Mouse (Mus musculus): Measurements from ENCODE around the gene Clhc1. TPM values are rescaled to one million over a fixed set of nuclear protein-coding genes. Genes with fewer than 3 reads are reported as not detected.
A peak's percentile ranks its signal among the peaks of the same experiment; 100 is the strongest.
"Not testable (repeated sequence)": the region's sequence is repeated elsewhere in the genome, so short reads cannot be mapped to it uniquely, and the experiment has no call there.

Clhc1 gene
- polyA plus RNA-seq (2012; rRNA removed), result 0.15 and 0.32 TPM in 2 replicates

GRCm38 (mm10) chr11:29547752-29548503 is at the start of gene Clhc1, which contains the start of gene Rps27a:
Clhc1 (plus strand) TSS chr11:29547950.
Rps27a (minus strand) TSS chr11:29548109.
- DNase-seq (ENCODE audit: low read depth), result peak; percentile 90

GRCm38 (mm10) chr11:29503948-29504893 is 43.5 kb upstream of the Clhc1 start:
- no peak for DNase-seq (ENCODE audit: low read depth)

GRCm38 (mm10) chr11:29504899-29505625 is 42.7 kb upstream of the Clhc1 start:
- no peak for DNase-seq (ENCODE audit: low read depth)

- no peak for DNase-seq (ENCODE audit: low read depth)
Measured at GRCm38 (mm10) chr11:29509421-29509820, 38.3 kb upstream of the Clhc1 start.

- DNase-seq (ENCODE audit: low read depth), result no peak
Measured at GRCm38 (mm10) chr11:29512818-29513535, 34.8 kb upstream of the Clhc1 start.

GRCm38 (mm10) chr11:29514325-29514681 is 33.4 kb upstream of the Clhc1 start:
- DNase-seq (ENCODE audit: low read depth), result no peak

GRCm38 (mm10) chr11:29514682-29515412 is 32.9 kb upstream of the Clhc1 start, which contains the start of gene Prorsd1:
Prorsd1 (minus strand) TSS chr11:29515033.
- DNase-seq (ENCODE audit: low read depth), result peak; percentile 55

GRCm38 (mm10) chr11:29525988-29526794 is 21.6 kb upstream of the Clhc1 start, which contains the start of gene Mtif2:
Mtif2 (plus strand) TSS chr11:29526408.
- DNase-seq (ENCODE audit: low read depth), result peak; percentile 26

- no peak for DNase-seq (ENCODE audit: low read depth)
Measured at GRCm38 (mm10) chr11:29538201-29538600, 9.5 kb upstream of the Clhc1 start.

- DNase-seq (ENCODE audit: low read depth), result no peak
Measured at GRCm38 (mm10) chr11:29544225-29544945, 3.4 kb upstream of the Clhc1 start.

- not testable (repeated sequence) for DNase-seq (ENCODE audit: low read depth)
Measured at GRCm38 (mm10) chr11:29545150-29545752, 2.5 kb upstream of the Clhc1 start.

- DNase-seq (ENCODE audit: low read depth), result not testable (repeated sequence)
Measured at GRCm38 (mm10) chr11:29546297-29546696, 1.5 kb upstream of the Clhc1 start.

- DNase-seq (ENCODE audit: low read depth), result no peak
Measured at GRCm38 (mm10) chr11:29546762-29547161, 988 bp upstream of the Clhc1 start.

GRCm38 (mm10) chr11:29547249-29547751 is 450 bp upstream of the Clhc1 start:
- peak; percentile 51 for DNase-seq (ENCODE audit: low read depth)

GRCm38 (mm10) chr11:29548504-29549424 is 1.0 kb downstream of the Clhc1 start:
- no peak for DNase-seq (ENCODE audit: low read depth)

GRCm38 (mm10) chr11:29549425-29549778 is 1.7 kb downstream of the Clhc1 start:
- no peak for DNase-seq (ENCODE audit: low read depth)

- no peak for DNase-seq (ENCODE audit: low read depth)
Measured at GRCm38 (mm10) chr11:29560452-29560851, 12.7 kb downstream of the Clhc1 start.
